Mouse (Mus musculus) forebrain, embryonic 12.5 days (tissue): ENCODE results near the gene Morn3. TPM values are rescaled to one million over a fixed set of nuclear protein-coding genes. Genes with fewer than 3 reads are reported as not detected.
A peak's percentile ranks its signal among the peaks of the same experiment; 100 is the strongest.
"Not testable (repeated sequence)": the region's sequence is repeated elsewhere in the genome, so short reads cannot be mapped to it uniquely, and the experiment has no call there.

Experiments used
- ATAC-seq: fragments of 200-750 bp; cut with Nextera tagmentation; 2 replicates; pipeline ENCODE4 v1.8.0; 2017; ENCODE audit warnings: moderate TSS enrichment; ENCODE audit not compliant: low FRiP score
- H3K27ac ChIP-seq: fragments of 300-500 bp; sonication (generic); 2 replicates; pipeline ENCODE4 v1.5.1; 2016; ENCODE audit warnings: mild to moderate bottlenecking
- H3K27me3 ChIP-seq: fragments of 300-500 bp; sonication (generic); 2 replicates; pipeline ENCODE4 v1.6.1; 2016; ENCODE audit warnings: mild to moderate bottlenecking
- H3K36me3 ChIP-seq: fragments of 300-500 bp; sonication (generic); replicated peaks from 2 replicates; pipeline ENCODE4 v1.6.1; 2016; ENCODE audit warnings: mild to moderate bottlenecking
- H3K4me1 ChIP-seq: fragments of 300-500 bp; sonication (generic); 2 replicates; pipeline ENCODE4 v1.6.1; 2016
- H3K4me2 ChIP-seq: fragments of 300-500 bp; sonication (generic); 2 replicates; pipeline ENCODE4 v1.6.1; 2016; ENCODE audit warnings: mild to moderate bottlenecking, moderate library complexity
- H3K4me3 ChIP-seq: fragments of 300-500 bp; sonication (generic); replicated peaks from 2 replicates; pipeline ENCODE4 v1.5.1; 2016; ENCODE audit warnings: mild to moderate bottlenecking
- H3K9ac ChIP-seq: fragments of 300-500 bp; sonication (generic); 2 replicates; pipeline ENCODE4 v1.6.1; 2016; ENCODE audit warnings: mild to moderate bottlenecking
- H3K9me3 ChIP-seq: fragments of 300-500 bp; sonication (generic); 2 replicates; pipeline ENCODE4 v1.6.1; 2016
- WGBS: fragments of 180-500 bp; shearing (Covaris S2); methylation state at CpG from one replicate; pipeline ENCODE4 v1.1.7; 2016; 5-methylcytosine and 5-hydroxymethylcytosine counted together
- polyA plus RNA-seq: library from polyadenylated mRNA; unstranded; fragments of >200 nt; fragmentation: Nextera tagmentation; extraction: Ambion mirVana; gene quantifications from 2 replicates; pipeline ENCODE4 v1.2.1, GENCODE M21; 2016

Morn3 gene
- polyA plus RNA-seq, 1 experiment from 2014 or later = 0.50 TPM

DNA sequence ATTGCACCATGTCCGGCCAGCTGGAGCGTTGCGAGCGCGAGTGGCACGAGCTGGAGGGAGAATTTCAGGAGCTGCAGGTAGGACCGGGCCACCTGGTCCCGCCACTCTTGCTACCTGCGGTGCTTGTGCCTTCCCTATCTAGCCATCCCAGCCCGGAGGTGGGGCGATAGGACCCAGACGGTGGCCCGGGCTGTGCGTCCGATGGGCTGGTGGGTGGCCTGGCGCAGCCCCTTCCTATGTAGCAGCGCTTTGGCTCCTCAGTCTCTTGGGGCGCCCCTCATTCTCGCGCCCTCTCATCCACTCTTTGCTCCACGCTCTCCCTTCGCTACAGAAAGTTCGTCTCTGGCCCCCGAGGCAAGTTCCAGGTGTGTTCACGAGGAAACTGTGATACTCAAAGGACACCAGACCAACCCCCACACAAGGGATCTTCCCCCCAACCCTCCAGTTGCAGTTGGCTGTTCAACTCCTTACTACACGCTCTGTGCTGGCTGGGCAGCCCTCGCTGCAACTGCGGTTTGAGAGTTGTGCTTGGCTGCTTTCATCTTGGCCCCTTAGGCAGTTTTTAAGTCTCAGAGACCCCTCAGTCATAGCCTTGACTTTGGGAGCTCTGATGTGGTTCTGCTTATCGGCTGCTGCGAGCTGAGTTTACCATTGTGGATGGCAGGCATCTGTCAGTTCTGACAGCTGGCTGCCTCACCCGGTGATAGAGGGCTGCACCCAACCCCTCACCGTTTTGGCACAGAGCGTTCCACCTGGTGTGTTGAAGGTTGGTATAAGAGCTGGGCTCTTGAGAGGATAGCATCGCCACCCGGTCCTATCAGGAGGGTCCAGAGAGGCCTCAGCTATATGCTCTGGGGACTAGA lies 29.8 kb upstream of the Morn3 start:
- Histone ChIP-seq H3K36me3 (no peaks in the 10 kb centered on the region), H3K9me3 (peaks cover 6% of the 10 kb centered on the region; the same call in 1 of the 2 replicates), H3K9ac (peak overlapping the region; percentile 77), H3K27me3 (peaks cover 16% of the 10 kb centered on the region; the same call in 1 of the 2 replicates), H3K4me1 (peaks cover 22% of the 10 kb centered on the region), H3K4me2 (peak overlapping the region; percentile 100), H3K4me3 (peak overlapping the region; percentile 77), H3K27ac (0 out of 2 replicates have a peak overlapping the region, but pooled peaks have one; percentile 15)
- peak; percentile 79 for ATAC-seq
- WGBS = 6% methylated on average over 35 of the region's 35 CpGs

DNA sequence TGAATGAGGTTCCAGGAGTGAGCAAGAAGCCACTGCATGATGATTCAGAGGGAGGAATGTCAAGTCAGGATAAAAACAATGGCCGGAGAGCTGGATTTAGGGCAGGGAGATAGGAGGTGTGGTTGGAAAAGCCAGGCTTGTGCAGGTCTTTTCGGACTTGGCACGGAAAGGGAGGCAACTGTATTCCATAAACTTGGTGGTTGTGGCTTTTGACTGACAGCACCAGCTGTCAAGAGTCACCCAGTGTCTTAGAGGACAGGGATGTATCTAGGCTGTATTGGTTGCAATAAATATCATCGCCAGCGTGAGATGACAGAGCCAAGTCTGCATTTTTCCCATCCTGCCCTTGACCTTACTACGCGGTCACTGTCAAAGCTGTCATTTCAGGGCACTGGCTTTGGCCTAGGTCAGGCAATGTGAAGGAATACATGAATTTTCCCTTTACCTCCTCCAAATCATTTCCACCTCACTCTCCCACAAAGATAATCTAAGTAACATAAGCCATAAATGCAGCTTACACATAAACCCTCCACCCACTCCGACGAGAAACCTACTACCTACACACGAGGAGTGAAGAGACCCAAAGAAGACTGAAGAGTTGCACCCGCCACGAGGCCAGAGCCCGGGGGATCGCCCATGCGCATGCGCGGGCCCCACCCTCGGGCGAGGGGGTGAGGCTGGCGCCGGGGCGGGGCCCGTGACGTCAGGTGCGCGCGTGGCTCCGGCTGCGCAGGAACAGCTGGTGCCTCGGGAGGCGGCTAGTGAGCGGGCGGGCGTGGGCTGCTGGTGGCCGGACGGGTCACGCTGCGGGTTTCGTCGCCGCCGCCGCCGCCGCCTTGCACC lies 29.0 kb upstream of the Morn3 start:
- peak overlapping the region; percentile 77 for H3K9ac ChIP-seq
- ATAC-seq = peak; percentile 95
- WGBS = 9% methylated on average over 45 of the region's 45 CpGs
- H3K4me3 ChIP-seq = peak overlapping the region; percentile 77
- H3K27ac ChIP-seq = 0 out of 2 replicates have a peak overlapping the region, but pooled peaks have one; percentile 15
- no peaks in the 10 kb centered on the region for H3K36me3 ChIP-seq
- H3K27me3 ChIP-seq = peaks cover 16% of the 10 kb centered on the region; the same call in 1 of the 2 replicates
- peaks cover 6% of the 10 kb centered on the region; the same call in 1 of the 2 replicates for H3K9me3 ChIP-seq
- H3K4me2 ChIP-seq = peak overlapping the region; percentile 100
- peaks cover 22% of the 10 kb centered on the region for H3K4me1 ChIP-seq

DNA sequence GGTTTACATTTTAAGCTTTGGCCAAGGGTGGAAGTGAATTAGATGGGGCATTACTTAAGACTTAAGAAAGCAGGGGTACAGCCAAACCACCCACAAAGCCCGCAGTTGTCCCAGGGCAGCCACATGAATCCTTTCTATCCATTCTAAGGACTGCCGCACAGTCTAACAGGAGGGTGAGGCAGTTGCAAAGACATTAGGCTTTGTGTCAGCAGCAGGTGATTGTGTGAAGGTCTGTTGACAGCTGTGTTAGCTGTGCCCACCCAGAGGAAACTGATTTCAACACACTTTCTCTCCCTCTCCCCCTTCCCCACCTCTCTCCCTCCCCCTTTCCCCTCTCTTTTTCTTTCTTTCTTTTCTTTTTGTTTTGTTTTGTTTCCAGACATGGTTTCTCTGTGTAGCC lies 21.9 kb upstream of the Morn3 start:
- Histone ChIP-seq H3K4me3 (no peak overlapping the region), H3K4me1 (no peaks in the 10 kb centered on the region), H3K27ac (no peak overlapping the region), H3K36me3 (no peaks in the 10 kb centered on the region), H3K27me3 (0 out of 2 replicates have a peak, but pooled peaks cover 5% of the 10 kb centered on the region), H3K9me3 (no peaks in the 10 kb centered on the region), H3K4me2 (no peak overlapping the region), H3K9ac (no peak overlapping the region)
- ATAC-seq = no peak
- WGBS = 86% methylated on average over 2 of the region's 2 CpGs

DNA sequence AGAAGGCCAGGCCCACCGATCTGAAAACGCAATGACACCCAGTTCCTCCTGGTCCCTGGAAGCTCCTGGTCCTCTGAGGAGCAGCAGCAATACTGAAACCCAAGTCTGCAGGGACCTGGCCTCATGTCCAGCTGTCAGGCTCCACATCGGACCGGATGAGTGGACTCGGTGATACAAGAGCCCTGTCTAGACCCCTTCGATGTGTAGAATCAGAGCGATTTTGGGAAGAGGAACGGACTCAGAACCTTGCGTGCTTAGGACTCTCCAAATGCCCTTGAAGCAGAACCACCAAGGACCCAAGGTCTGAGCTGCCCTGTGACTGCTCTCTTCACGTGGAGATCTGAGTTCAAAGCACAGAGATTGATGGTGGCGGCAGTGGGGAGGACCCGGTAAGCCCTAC lies 21.3 kb upstream of the Morn3 start, which contains the start of gene Tmem120b:
Gene Tmem120b (plus strand): TSS at position 301 of the 400 bp plus-strand sequence.
- 88% methylated on average over 12 of the region's 12 CpGs for WGBS
- no peaks in the 10 kb centered on the region for H3K9me3 ChIP-seq
- H3K27ac ChIP-seq = no peak within 1 kb of the TSS
- no peak within 1 kb of the TSS for H3K4me2 ChIP-seq
- no peaks in the 10 kb centered on the region for H3K4me1 ChIP-seq
- no peak within 1 kb of the TSS for H3K9ac ChIP-seq
- H3K36me3 ChIP-seq = no peaks in the 10 kb centered on the region
- H3K4me3 ChIP-seq = no peak within 1 kb of the TSS
- ATAC-seq = no peak
- H3K27me3 ChIP-seq = 0 out of 2 replicates have a peak, but pooled peaks cover 5% of the 10 kb centered on the region

DNA sequence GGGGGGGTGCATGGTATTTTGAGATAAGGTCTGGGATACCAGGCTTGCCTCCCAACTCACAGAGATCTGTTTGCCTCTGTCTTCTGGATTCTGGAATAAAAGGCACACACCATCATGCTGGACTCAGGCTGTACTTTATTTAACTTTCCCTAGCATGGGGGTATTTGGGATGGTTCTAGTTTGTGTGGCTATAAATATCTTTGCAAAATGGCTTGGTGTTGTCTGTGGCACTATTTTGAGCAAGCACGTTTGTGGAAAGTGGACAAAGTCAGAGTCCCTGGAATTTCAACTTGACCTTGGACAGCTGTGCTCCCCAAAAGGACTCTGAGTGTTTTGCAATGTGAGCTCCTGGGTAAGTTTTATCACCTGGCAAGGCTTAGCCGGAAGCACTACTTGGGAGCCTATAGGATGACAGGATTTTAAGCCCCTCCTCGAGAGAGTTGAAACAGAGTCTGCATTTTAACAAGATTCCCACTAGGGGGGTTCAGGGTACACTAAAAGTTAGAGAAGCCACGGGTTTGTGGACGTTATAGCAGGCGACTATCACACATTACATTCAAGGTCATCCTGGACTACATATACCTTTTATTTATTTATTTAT lies 20.7 kb upstream of the Morn3 start:
- H3K4me1 ChIP-seq = no peaks in the 10 kb centered on the region
- no peak for ATAC-seq

DNA sequence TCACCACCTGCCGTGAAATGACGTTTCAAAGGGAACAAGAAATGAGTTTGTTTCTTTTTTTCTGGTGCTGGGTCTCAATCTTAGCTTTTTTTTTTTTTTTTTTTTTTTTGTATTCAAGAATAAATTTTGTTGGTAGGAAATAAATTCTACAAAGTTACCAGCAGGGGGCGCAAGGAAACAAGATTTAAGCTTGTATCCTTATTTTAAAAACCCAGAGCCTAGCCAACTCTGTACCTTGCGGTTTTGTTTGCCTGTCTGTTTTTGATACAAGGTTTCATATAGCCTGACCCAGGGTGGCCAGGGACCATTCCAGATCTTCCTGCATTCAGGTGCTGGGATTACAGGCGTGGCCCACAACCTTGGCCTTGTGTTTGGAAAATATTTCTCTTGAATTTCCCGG lies 17.4 kb upstream of the Morn3 start:
- Histone ChIP-seq H3K9me3 (no peaks in the 10 kb centered on the region), H3K4me3 (no peak overlapping the region), H3K4me1 (0 out of 2 replicates have a peak, but pooled peaks cover 2% of the 10 kb centered on the region), H3K27me3 (no peaks in the 10 kb centered on the region), H3K4me2 (no peak overlapping the region), H3K36me3 (no peaks in the 10 kb centered on the region), H3K27ac (no peak overlapping the region), H3K9ac (no peak overlapping the region)
- WGBS = 31% methylated on average over 6 of the region's 6 CpGs
- ATAC-seq = no peak

More for the DNA sequence above, 20.7 kb upstream of the Morn3 start:
- H3K4me3 ChIP-seq = no peak overlapping the region
- no peak overlapping the region for H3K4me2 ChIP-seq
- 26% methylated on average over 6 of the region's 6 CpGs for WGBS
- no peaks in the 10 kb centered on the region for H3K36me3 ChIP-seq
- H3K27ac ChIP-seq = no peak overlapping the region
- 0 out of 2 replicates have a peak, but pooled peaks cover 5% of the 10 kb centered on the region for H3K27me3 ChIP-seq
- H3K9ac ChIP-seq = no peak overlapping the region
- no peaks in the 10 kb centered on the region for H3K9me3 ChIP-seq

DNA sequence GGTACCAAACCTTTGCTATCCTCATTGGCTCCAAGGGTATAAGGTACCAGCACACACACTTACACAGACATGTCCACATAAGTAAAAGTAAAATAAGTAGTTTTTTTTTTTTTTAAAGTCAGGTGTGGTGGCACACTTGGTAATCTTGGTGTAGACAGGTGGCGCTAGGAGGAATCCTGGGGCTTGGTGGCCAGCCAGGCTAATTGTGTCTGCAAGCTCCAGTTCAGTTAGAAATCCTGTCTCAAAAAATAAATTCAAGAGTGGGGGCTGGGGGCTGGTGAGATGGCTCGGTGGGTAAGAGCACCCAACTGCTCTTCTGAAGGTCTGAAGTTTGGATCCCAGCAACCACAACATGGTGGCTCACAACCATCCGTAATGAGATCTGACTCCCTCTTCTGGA lies 16.3 kb upstream of the Morn3 start:
- Histone ChIP-seq H3K4me1 (0 out of 2 replicates have a peak, but pooled peaks cover 2% of the 10 kb centered on the region), H3K36me3 (no peaks in the 10 kb centered on the region), H3K9me3 (no peaks in the 10 kb centered on the region), H3K4me3 (no peak overlapping the region), H3K27me3 (no peaks in the 10 kb centered on the region), H3K4me2 (no peak overlapping the region), H3K27ac (no peak overlapping the region), H3K9ac (no peak overlapping the region)
- no peak for ATAC-seq
- WGBS = 88% methylated on average over 3 of the region's 3 CpGs

DNA sequence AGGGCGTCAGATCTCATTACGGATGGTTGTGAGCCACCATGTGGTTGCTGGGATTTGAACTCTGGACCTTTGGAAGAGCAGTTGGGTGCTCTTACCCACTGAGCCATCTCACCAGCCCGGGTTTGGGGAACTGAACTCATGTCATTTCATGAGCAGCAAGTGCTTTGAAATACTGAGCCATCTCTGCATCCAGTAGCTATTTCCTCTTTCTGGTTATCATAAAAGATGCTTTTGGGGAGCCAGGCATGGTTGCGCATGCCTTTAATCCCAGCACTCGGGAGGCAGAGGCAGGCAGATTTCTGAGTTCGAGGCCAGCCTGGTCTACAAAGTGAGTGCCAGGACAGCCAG lies 14.6 kb upstream of the Morn3 start:
- 83% methylated on average over 6 of the region's 6 CpGs for WGBS
- not testable (repeated sequence) for H3K9ac ChIP-seq, H3K36me3 ChIP-seq, H3K4me2 ChIP-seq, H3K27me3 ChIP-seq, H3K9me3 ChIP-seq, H3K4me3 ChIP-seq, H3K4me1 ChIP-seq, ATAC-seq, H3K27ac ChIP-seq

DNA sequence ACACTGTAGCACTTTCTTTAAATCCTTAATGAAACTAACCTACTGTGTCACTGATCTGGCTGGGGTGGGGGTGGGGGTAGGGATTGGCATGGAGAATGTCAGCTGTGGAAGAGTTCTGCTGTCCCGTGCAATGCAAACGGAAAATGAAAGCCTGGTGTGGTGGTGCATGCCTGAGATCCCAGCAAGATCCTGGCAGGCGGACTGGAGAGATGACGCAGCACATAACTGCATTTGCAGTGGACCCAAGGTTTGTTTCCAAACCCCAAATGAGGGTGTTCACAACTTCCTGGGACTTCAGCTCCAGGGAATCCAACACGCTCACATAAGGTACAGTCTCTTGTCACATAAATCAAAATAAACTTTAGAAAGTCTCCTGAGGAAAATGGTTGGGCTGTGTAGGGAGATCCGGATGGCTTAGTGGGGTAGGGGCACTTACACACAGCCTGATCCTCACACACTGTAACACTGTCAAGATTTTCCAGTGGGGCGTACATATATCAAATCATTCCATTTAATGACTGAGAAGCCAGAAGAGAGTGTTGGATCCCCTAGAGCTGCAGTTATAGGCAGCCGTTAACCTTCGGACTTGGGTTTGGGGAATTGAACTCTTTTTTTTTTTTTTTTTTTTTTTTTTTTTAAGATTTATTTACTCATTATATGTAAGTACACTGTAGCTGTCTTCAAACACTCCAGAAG lies 14.0 kb upstream of the Morn3 start:
- Histone ChIP-seq H3K4me2 (no peak overlapping the region), H3K9ac (no peak overlapping the region), H3K4me1 (0 out of 2 replicates have a peak, but pooled peaks cover 2% of the 10 kb centered on the region), H3K27me3 (no peaks in the 10 kb centered on the region), H3K27ac (no peak overlapping the region), H3K9me3 (no peaks in the 10 kb centered on the region), H3K36me3 (no peaks in the 10 kb centered on the region), H3K4me3 (no peak overlapping the region)
- WGBS = 85% methylated on average over 9 of the region's 9 CpGs
- no peak for ATAC-seq

DNA sequence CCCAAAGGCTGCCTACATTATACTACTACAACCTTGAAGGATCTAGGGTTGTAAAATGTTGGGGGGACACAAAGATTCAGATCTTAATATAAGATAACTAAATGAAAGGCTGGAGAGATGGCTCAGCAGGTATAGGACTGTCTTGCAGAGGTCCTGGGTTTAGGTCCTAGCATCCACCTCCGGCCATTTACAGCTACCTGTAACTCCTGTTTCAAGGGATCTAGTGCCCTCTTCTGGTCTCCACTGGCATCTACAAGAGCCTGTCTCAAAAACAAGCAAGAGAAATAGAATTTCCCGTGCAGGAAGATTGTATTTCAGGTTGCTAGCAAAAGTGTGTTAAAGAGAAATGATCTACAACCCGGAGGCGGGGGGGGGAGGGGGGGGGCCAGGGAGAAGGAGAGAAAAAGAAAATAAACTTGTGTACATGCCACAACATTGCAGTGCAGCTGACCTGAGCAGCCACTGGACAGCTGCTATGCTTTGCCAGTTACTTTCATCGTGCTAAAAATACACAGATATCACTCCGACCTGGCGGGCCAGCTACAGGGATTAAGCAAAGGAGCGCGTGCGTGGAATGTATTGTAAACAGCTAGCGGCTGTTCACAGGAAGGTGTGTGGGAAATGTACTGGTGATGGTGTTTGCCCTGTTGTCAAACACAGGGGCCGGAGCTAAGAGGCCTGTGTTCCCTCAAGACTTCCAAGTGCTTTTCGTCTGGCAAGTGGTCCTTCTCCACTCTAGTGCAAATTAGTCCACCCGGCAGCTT lies 13.1 kb upstream of the Morn3 start:
- Histone ChIP-seq H3K4me2 (no peak overlapping the region), H3K4me3 (no peak overlapping the region), H3K4me1 (0 out of 2 replicates have a peak, but pooled peaks cover 2% of the 10 kb centered on the region), H3K9ac (no peak overlapping the region), H3K9me3 (no peaks in the 10 kb centered on the region), H3K36me3 (no peaks in the 10 kb centered on the region), H3K27me3 (no peaks in the 10 kb centered on the region), H3K27ac (no peak overlapping the region)
- WGBS = 39% methylated on average over 14 of the region's 14 CpGs
- no peak for ATAC-seq
